Mouse (Mus musculus) liver (tissue): Measurements from ENCODE around the gene Ccdc93.

Source experiments
- DNase-seq: peaks from one replicate; pipeline ENCODE4 v3.0.0-alpha.2; 2020; ENCODE audit warnings: mixed read lengths

The Ccdc93 gene

GRCm38 (mm10) chr1:121430938-121431928, at the start of gene Ccdc93:
TSS of gene Ccdc93 (plus strand) at chr1:121431049.
- DNase-seq: peak; percentile 98

GRCm38 (mm10) chr1:121381562-121381961, 49.3 kb upstream of the Ccdc93 start:
- no peak for DNase-seq

GRCm38 (mm10) chr1:121388312-121388711, 42.5 kb upstream of the Ccdc93 start:
- no peak for DNase-seq

- no peak for DNase-seq
Observed at GRCm38 (mm10) chr1:121388732-121389131, 42.1 kb upstream of the Ccdc93 start.

- DNase-seq: peak; percentile 4
Observed at GRCm38 (mm10) chr1:121389574-121389973, 41.3 kb upstream of the Ccdc93 start.

- DNase-seq: no peak
Observed at GRCm38 (mm10) chr1:121390003-121390402, 40.8 kb upstream of the Ccdc93 start.

GRCm38 (mm10) chr1:121390421-121390820, 40.4 kb upstream of the Ccdc93 start:
- no peak for DNase-seq

- DNase-seq: no peak
Observed at GRCm38 (mm10) chr1:121390855-121391254, 40.0 kb upstream of the Ccdc93 start.

- DNase-seq: no peak
Observed at GRCm38 (mm10) chr1:121393117-121393516, 37.7 kb upstream of the Ccdc93 start.

- DNase-seq: no peak
Observed at GRCm38 (mm10) chr1:121394764-121395163, 36.1 kb upstream of the Ccdc93 start.

- DNase-seq: no peak
Observed at GRCm38 (mm10) chr1:121396501-121396900, 34.3 kb upstream of the Ccdc93 start.

GRCm38 (mm10) chr1:121398231-121398630, 32.6 kb upstream of the Ccdc93 start:
- no peak for DNase-seq

- no peak for DNase-seq
Observed at GRCm38 (mm10) chr1:121398986-121399881, 31.6 kb upstream of the Ccdc93 start.

- no peak for DNase-seq
Observed at GRCm38 (mm10) chr1:121400243-121400642, 30.6 kb upstream of the Ccdc93 start.

- no peak for DNase-seq
Observed at GRCm38 (mm10) chr1:121419084-121419483, 11.8 kb upstream of the Ccdc93 start.

- no peak for DNase-seq
Observed at GRCm38 (mm10) chr1:121419569-121420265, 11.1 kb upstream of the Ccdc93 start.

- no peak for DNase-seq
Observed at GRCm38 (mm10) chr1:121430183-121430937, 489 bp upstream of the Ccdc93 start.

GRCm38 (mm10) chr1:121435981-121436380, 5.1 kb downstream of the Ccdc93 start:
- no peak for DNase-seq

- DNase-seq: peak; percentile 65
Observed at GRCm38 (mm10) chr1:121440535-121441381, 9.9 kb downstream of the Ccdc93 start.

GRCm38 (mm10) chr1:121444147-121444546, 13.3 kb downstream of the Ccdc93 start:
- no peak for DNase-seq

GRCm38 (mm10) chr1:121447216-121447615, 16.4 kb downstream of the Ccdc93 start:
- no peak for DNase-seq
